Mouse (Mus musculus) limb, embryonic 15.5 days (tissue): ENCODE measurements around the gene Dlgap1. TPM values are rescaled to one million over a fixed set of nuclear protein-coding genes. Genes with fewer than 3 reads are reported as not detected.

Source experiments
- ATAC-seq: fragments of 200-750 bp; cut with Nextera tagmentation; 2 replicates; pipeline ENCODE4 v1.8.0; 2017; ENCODE audit warnings: low read depth, moderate TSS enrichment; ENCODE audit not compliant: insufficient number of reproducible peaks, low FRiP score, low TSS enrichment
- H3K27ac ChIP-seq: fragments of 300-500 bp; sonication (generic); 2 replicates; pipeline ENCODE4 v1.5.1; 2015; ENCODE audit warnings: moderate library complexity, mild to moderate bottlenecking, inconsistent platforms
- H3K27me3 ChIP-seq: fragments of 300-500 bp; sonication (generic); 2 replicates; pipeline ENCODE4 v1.6.1; 2015; ENCODE audit warnings: inconsistent platforms
- H3K36me3 ChIP-seq: fragments of 300-500 bp; sonication (generic); 2 replicates; pipeline ENCODE4 v1.6.1; 2015; ENCODE audit warnings: inconsistent platforms
- H3K4me1 ChIP-seq: fragments of 300-500 bp; sonication (generic); 2 replicates; pipeline ENCODE4 v1.6.1; 2015; ENCODE audit warnings: inconsistent platforms
- H3K4me2 ChIP-seq: fragments of 300-500 bp; sonication (generic); 2 replicates; pipeline ENCODE4 v1.6.1; 2015; ENCODE audit warnings: mild to moderate bottlenecking, inconsistent platforms
- H3K4me3 ChIP-seq: fragments of 300-500 bp; sonication (generic); 2 replicates; pipeline ENCODE4 v1.5.1; 2015; ENCODE audit warnings: mild to moderate bottlenecking, inconsistent platforms
- H3K9ac ChIP-seq: fragments of 300-500 bp; sonication (generic); 2 replicates; pipeline ENCODE4 v1.6.1; 2015; ENCODE audit warnings: inconsistent platforms
- H3K9me3 ChIP-seq: fragments of 300-500 bp; sonication (generic); 2 replicates; pipeline ENCODE4 v1.6.1; 2016; ENCODE audit warnings: inconsistent platforms
- WGBS: fragments of 180-500 bp; shearing (Covaris S2); methylation state at CpG from one replicate; pipeline ENCODE4 v1.1.7; 2015; 5-methylcytosine and 5-hydroxymethylcytosine counted together
- polyA plus RNA-seq: library from polyadenylated mRNA; unstranded; fragments of >200 nt; fragmentation: Nextera tagmentation; extraction: Ambion mirVana; gene quantifications from 2 replicates; pipeline ENCODE4 v1.2.1, GENCODE M21; 2015

Gene Dlgap1
- polyA plus RNA-seq, 1 experiment from 2014 or later = 3.1 TPM

DNA sequence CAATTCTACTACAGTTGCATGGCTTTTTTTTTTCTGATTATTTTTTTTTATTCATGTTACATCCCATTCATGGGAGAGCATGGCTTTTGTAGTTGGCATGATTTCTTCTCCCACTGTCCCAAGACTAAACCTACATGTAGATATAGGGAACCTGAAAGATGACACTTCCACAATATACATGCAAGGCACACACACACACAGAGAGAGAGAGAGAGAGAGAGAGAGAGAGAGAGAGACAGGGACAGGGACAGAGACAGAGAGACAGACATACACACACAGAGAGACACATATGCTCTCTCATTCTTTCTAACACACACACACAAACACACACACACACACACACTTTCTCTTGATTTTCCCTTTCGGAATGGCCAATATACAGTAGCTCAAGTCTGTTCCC is 395.1 kb downstream of the Dlgap1 start:
- Histone ChIP-seq H3K9ac (no peak overlapping the region), H3K4me3 (no peak overlapping the region), H3K4me1 (no peaks in the 10 kb centered on the region), H3K27me3 (no peaks in the 10 kb centered on the region), H3K36me3 (no peaks in the 10 kb centered on the region), H3K27ac (no peak overlapping the region), H3K9me3 (no peaks in the 10 kb centered on the region), H3K4me2 (no peak overlapping the region)
- 71% methylated on average over 1 of the region's 1 CpGs for WGBS
- no peak for ATAC-seq

DNA sequence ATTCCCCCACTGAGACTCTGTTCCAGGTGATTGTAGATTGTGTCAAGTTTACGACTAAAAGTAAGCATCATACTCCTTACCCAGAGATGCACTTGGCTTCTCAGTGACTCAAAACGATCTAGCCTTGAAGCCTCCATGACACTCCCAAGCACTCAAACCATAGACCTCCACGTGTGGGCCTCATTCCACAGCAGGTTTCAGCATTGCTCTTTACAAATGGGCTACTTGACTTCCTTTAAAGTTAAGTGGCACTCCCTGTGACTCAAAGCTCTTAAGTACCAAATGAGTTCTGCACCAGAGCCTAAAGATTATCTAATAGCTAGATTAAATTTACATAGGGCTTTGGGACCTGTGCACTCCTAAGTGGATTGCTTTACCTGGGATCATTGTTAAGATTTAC is 400.3 kb downstream of the Dlgap1 start:
- Histone ChIP-seq H3K4me1 (no peaks in the 10 kb centered on the region), H3K36me3 (no peaks in the 10 kb centered on the region), H3K4me3 (no peak overlapping the region), H3K27me3 (no peaks in the 10 kb centered on the region), H3K9ac (no peak overlapping the region), H3K9me3 (no peaks in the 10 kb centered on the region), H3K4me2 (no peak overlapping the region), H3K27ac (no peak overlapping the region)
- WGBS = 79% methylated on average over 3 of the region's 3 CpGs
- no peak for ATAC-seq

- Histone ChIP-seq H3K27me3 (no peaks in the 10 kb centered on the region), H3K4me1 (no peaks in the 10 kb centered on the region), H3K9me3 (no peaks in the 10 kb centered on the region), H3K4me2 (no peak overlapping the region), H3K36me3 (no peaks in the 10 kb centered on the region), H3K27ac (no peak overlapping the region), H3K9ac (no peak overlapping the region), H3K4me3 (no peak overlapping the region)
- no peak for ATAC-seq
- 80% methylated on average over 4 of the region's 4 CpGs for WGBS
Observed at GRCm38 (mm10) chr17:70377020-70377419, 408.1 kb downstream of the Dlgap1 start.

- H3K9me3 ChIP-seq = no peaks in the 10 kb centered on the region
- no peak for ATAC-seq
- H3K36me3 ChIP-seq = no peaks in the 10 kb centered on the region
- H3K9ac ChIP-seq = no peak overlapping the region
- H3K27ac ChIP-seq = no peak overlapping the region
- H3K27me3 ChIP-seq = no peaks in the 10 kb centered on the region
- H3K4me3 ChIP-seq = no peak overlapping the region
- H3K4me2 ChIP-seq = no peak overlapping the region
- WGBS = 56% methylated on average over 1 of the region's 1 CpGs
- H3K4me1 ChIP-seq = no peaks in the 10 kb centered on the region
Observed at GRCm38 (mm10) chr17:70388447-70388846, 419.6 kb downstream of the Dlgap1 start.

GRCm38 (mm10) chr17:70397220-70397619 is 428.3 kb downstream of the Dlgap1 start:
- no peaks in the 10 kb centered on the region for H3K36me3 ChIP-seq
- H3K4me3 ChIP-seq = no peak overlapping the region
- peaks cover 12% of the 10 kb centered on the region for H3K4me1 ChIP-seq
- no peak overlapping the region for H3K9ac ChIP-seq
- 13% methylated on average over 3 of the region's 3 CpGs for WGBS
- no peak overlapping the region; the same call in 1 of the 2 replicates for H3K27ac ChIP-seq
- peak; percentile 80 for ATAC-seq
- no peaks in the 10 kb centered on the region for H3K27me3 ChIP-seq
- no peaks in the 10 kb centered on the region for H3K9me3 ChIP-seq
- 0 out of 2 replicates have a peak overlapping the region, but pooled peaks have one; percentile 5 for H3K4me2 ChIP-seq

DNA sequence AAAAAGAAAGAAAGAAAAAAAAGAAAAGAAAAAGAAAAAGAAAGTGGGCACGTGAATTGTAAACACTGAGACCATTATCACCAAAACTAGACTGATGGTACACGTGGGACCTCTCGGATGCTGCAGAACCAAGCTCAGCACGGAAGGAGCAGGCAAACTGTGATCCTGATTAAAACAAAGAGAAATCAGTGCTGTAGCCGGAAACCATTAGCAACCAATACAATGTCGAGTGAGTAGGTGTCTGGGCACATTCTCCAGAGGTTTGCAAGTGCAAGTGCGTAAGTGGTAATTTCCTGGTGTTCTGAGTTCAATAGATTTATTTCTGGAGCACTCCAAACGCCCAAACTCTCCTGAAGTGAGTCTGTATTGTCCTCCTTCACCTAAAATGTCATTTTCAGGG is 428.8 kb downstream of the Dlgap1 start:
- Histone ChIP-seq H3K27ac (no peak overlapping the region; the same call in 1 of the 2 replicates), H3K4me2 (0 out of 2 replicates have a peak overlapping the region, but pooled peaks have one; percentile 5), H3K4me1 (peaks cover 12% of the 10 kb centered on the region), H3K4me3 (no peak overlapping the region), H3K36me3 (no peaks in the 10 kb centered on the region), H3K9me3 (no peaks in the 10 kb centered on the region), H3K9ac (no peak overlapping the region), H3K27me3 (no peaks in the 10 kb centered on the region)
- ATAC-seq = no peak
- WGBS = 37% methylated on average over 8 of the region's 8 CpGs

- no peak for ATAC-seq
- WGBS = 77% methylated on average over 2 of the region's 2 CpGs
- H3K4me2 ChIP-seq = no peak overlapping the region
Observed at GRCm38 (mm10) chr17:70401909-70402308, 433.0 kb downstream of the Dlgap1 start.

GRCm38 (mm10) chr17:70403750-70404149 is 434.9 kb downstream of the Dlgap1 start:
- H3K27ac ChIP-seq = no peak overlapping the region
- 49% methylated on average over 10 of the region's 10 CpGs for WGBS
- H3K9ac ChIP-seq = no peak overlapping the region
- H3K27me3 ChIP-seq = no peaks in the 10 kb centered on the region
- no peak for ATAC-seq
- H3K9me3 ChIP-seq = no peaks in the 10 kb centered on the region
- no peak overlapping the region for H3K4me2 ChIP-seq
- H3K4me3 ChIP-seq = no peak overlapping the region
- H3K4me1 ChIP-seq = no peaks in the 10 kb centered on the region
- H3K36me3 ChIP-seq = no peaks in the 10 kb centered on the region

More at GRCm38 (mm10) chr17:70401909-70402308, 433.0 kb downstream of the Dlgap1 start:
- H3K27ac ChIP-seq = no peak overlapping the region
- H3K4me3 ChIP-seq = no peak overlapping the region
- no peak overlapping the region for H3K9ac ChIP-seq
- no peaks in the 10 kb centered on the region for H3K9me3 ChIP-seq
- H3K4me1 ChIP-seq = peaks cover 10% of the 10 kb centered on the region
- H3K36me3 ChIP-seq = no peaks in the 10 kb centered on the region
- H3K27me3 ChIP-seq = no peaks in the 10 kb centered on the region

GRCm38 (mm10) chr17:70414202-70414601 is 445.3 kb downstream of the Dlgap1 start:
- Histone ChIP-seq H3K27me3 (no peaks in the 10 kb centered on the region), H3K36me3 (no peaks in the 10 kb centered on the region), H3K4me1 (no peaks in the 10 kb centered on the region), H3K4me2 (no peak overlapping the region), H3K4me3 (no peak overlapping the region), H3K9me3 (no peaks in the 10 kb centered on the region), H3K27ac (no peak overlapping the region), H3K9ac (no peak overlapping the region)
- no peak for ATAC-seq
- 79% methylated on average over 3 of the region's 3 CpGs for WGBS

- no peak for ATAC-seq
- H3K4me3 ChIP-seq = no peak overlapping the region
- H3K4me2 ChIP-seq = no peak overlapping the region
- WGBS = 72% methylated on average over 9 of the region's 9 CpGs
- no peaks in the 10 kb centered on the region for H3K9me3 ChIP-seq
- H3K4me1 ChIP-seq = peaks cover 2% of the 10 kb centered on the region; the same call in 1 of the 2 replicates
- no peak overlapping the region for H3K9ac ChIP-seq
- no peak overlapping the region for H3K27ac ChIP-seq
- H3K27me3 ChIP-seq = no peaks in the 10 kb centered on the region
- no peaks in the 10 kb centered on the region for H3K36me3 ChIP-seq
Observed at GRCm38 (mm10) chr17:70427866-70428265, 459.0 kb downstream of the Dlgap1 start.

DNA sequence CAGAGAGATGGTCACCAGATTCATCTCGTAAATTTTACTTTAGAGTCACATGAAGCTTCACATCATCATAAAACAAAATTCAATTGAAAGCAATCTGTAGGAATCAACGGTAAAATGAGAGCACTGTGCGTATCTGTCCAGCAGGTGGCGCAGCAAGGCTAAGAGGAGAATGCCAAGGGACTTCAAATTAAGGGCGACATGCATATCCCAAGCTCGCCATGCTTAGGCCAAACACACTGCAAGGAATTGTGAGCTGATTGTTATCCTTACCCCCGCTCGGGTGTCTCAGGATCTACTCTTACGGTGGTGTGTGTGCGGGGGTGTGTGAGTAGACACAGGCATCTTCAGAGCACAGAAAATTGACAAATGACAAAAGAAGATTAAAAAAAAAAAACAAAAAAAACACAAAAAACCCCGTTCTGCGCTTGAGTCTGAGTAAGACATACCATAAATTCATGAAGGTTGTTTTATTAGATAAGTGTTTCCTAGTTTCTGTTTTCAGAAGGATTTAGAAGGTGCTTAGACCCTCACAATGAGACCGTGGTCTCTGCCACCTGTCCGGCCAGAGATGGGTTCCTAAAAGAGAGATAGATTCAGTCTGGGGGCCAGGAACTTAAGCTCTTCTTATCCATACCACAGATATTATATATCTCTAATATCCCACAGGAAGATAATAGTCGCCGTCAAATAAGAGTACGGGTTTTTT is 461.0 kb downstream of the Dlgap1 start:
- no peak overlapping the region for H3K27ac ChIP-seq
- no peaks in the 10 kb centered on the region for H3K36me3 ChIP-seq
- ATAC-seq = no peak
- peak overlapping the region; percentile 31 for H3K4me2 ChIP-seq
- H3K27me3 ChIP-seq = no peaks in the 10 kb centered on the region
- H3K9ac ChIP-seq = no peak overlapping the region
- H3K4me1 ChIP-seq = peaks cover 2% of the 10 kb centered on the region; the same call in 1 of the 2 replicates
- H3K4me3 ChIP-seq = peak overlapping the region; percentile 10; the same call in 1 of the 2 replicates
- no peaks in the 10 kb centered on the region for H3K9me3 ChIP-seq
- 16% methylated on average over 17 of the region's 17 CpGs for WGBS

- ATAC-seq = no peak
- Histone ChIP-seq H3K4me1 (peaks cover 2% of the 10 kb centered on the region; the same call in 1 of the 2 replicates), H3K4me3 (no peak overlapping the region), H3K27ac (no peak overlapping the region), H3K9me3 (no peaks in the 10 kb centered on the region), H3K36me3 (no peaks in the 10 kb centered on the region), H3K27me3 (no peaks in the 10 kb centered on the region), H3K4me2 (no peak overlapping the region), H3K9ac (no peak overlapping the region)
- 17% methylated on average over 5 of the region's 5 CpGs for WGBS
Observed at GRCm38 (mm10) chr17:70430452-70430787, 461.5 kb downstream of the Dlgap1 start.
